11 mouse cellular contexts compared by ENCODE assay signal in genomic region chr16:52405272-52405671, GRCm38 (mm10).
"Had no signal": no experiment of that assay in that cellular context is flagged by ENCODE, and none has a peak within 500 bp of the region (broad histone marks: within the 10 kb centered on the region; RNA-seq: fewer than 3 reads in every experiment).

No protein-coding gene starts in this region.

- H3K27ac ChIP-seq: kidney, embryonic 15.5 days; limb, embryonic 13.5 days; liver, embryonic 14.5 days had no signal

- DNase-seq: kidney, adult 2 months; kidney, postnatal 14 days; left cerebral cortex, postnatal 4 days; lung, adult 18-20 months; midbrain, embryonic 14.5 days; right cerebral cortex, adult 18-20 months; right cerebral cortex, postnatal 4 days; thymus, postnatal 4 days had no signal

- H3K4me2 ChIP-seq: kidney, embryonic 15.5 days; limb, embryonic 13.5 days had no signal

- H3K4me1 ChIP-seq: kidney, embryonic 15.5 days; limb, embryonic 13.5 days had no signal

- H3K36me3 ChIP-seq: kidney, embryonic 15.5 days; limb, embryonic 13.5 days had no signal

- H3K9ac ChIP-seq: kidney, embryonic 15.5 days; limb, embryonic 13.5 days; liver, embryonic 14.5 days had no signal

- H3K4me3 ChIP-seq: kidney, embryonic 15.5 days; limb, embryonic 13.5 days had no signal

- H3K27me3 ChIP-seq: kidney, embryonic 15.5 days; limb, embryonic 13.5 days had no signal

- H3K9me3 ChIP-seq: kidney, embryonic 15.5 days; limb, embryonic 13.5 days had no signal
